Mouse (Mus musculus): ENCODE results near the gene Zdhhc21. TPM values are rescaled to one million over a fixed set of nuclear protein-coding genes. Genes with fewer than 3 reads are reported as not detected.

Zdhhc21 gene
- total RNA-seq, 2 experiments from 2014 or later: 41.8 to 44.7 TPM

- DNase-seq: peak; percentile 18 to 38
These were observed 3.6 kb upstream of the Zdhhc21 start for GRCm38 (mm10) chr4:82863316-82863715.

- no peak for DNase-seq
These were observed 1.7 kb upstream of the Zdhhc21 start for GRCm38 (mm10) chr4:82861451-82861850.

- no peak for DNase-seq
These were observed 808 bp upstream of the Zdhhc21 start for GRCm38 (mm10) chr4:82860566-82860965.

GRCm38 (mm10) chr4:82858431-82859010, 1.2 kb downstream of the Zdhhc21 start:
- no peak for DNase-seq

GRCm38 (mm10) chr4:82856986-82857385, 2.8 kb downstream of the Zdhhc21 start:
- DNase-seq: no peak

- no peak for DNase-seq
These were observed 5.9 kb downstream of the Zdhhc21 start for GRCm38 (mm10) chr4:82853809-82854208.

GRCm38 (mm10) chr4:82848552-82849234, 11.1 kb downstream of the Zdhhc21 start:
- DNase-seq: no peak

GRCm38 (mm10) chr4:82837526-82838240, 22.1 kb downstream of the Zdhhc21 start:
- DNase-seq: no peak

- DNase-seq: no peak
These were observed 28.6 kb downstream of the Zdhhc21 start for GRCm38 (mm10) chr4:82831155-82831554.

GRCm38 (mm10) chr4:82829429-82829828, 30.3 kb downstream of the Zdhhc21 start:
- DNase-seq: no peak

- DNase-seq: no peak
These were observed 32.8 kb downstream of the Zdhhc21 start for GRCm38 (mm10) chr4:82827001-82827400.

GRCm38 (mm10) chr4:82817833-82818232, 41.9 kb downstream of the Zdhhc21 start:
- no peak for DNase-seq

GRCm38 (mm10) chr4:82816351-82816750, 43.4 kb downstream of the Zdhhc21 start:
- no peak for DNase-seq

GRCm38 (mm10) chr4:82815296-82815695, 44.5 kb downstream of the Zdhhc21 start:
- DNase-seq: no peak

GRCm38 (mm10) chr4:82813356-82813755, 46.4 kb downstream of the Zdhhc21 start:
- DNase-seq: no peak

GRCm38 (mm10) chr4:82807811-82808210, 51.9 kb downstream of the Zdhhc21 start:
- DNase-seq: no peak

- DNase-seq: peak; percentile 38 to 46
These were observed 53.5 kb downstream of the Zdhhc21 start for GRCm38 (mm10) chr4:82806176-82806757.

GRCm38 (mm10) chr4:82804019-82804418, 55.7 kb downstream of the Zdhhc21 start:
- no peak for DNase-seq

- no peak for DNase-seq
These were observed 66.2 kb downstream of the Zdhhc21 start for GRCm38 (mm10) chr4:82793608-82794007.

GRCm38 (mm10) chr4:82792906-82793580, 66.7 kb downstream of the Zdhhc21 start:
- DNase-seq: no peak

- no peak for DNase-seq
These were observed 94.1 kb downstream of the Zdhhc21 start for GRCm38 (mm10) chr4:82765513-82766216.

GRCm38 (mm10) chr4:82763586-82763985, 96.2 kb downstream of the Zdhhc21 start:
- DNase-seq: no peak

Measured in layer of hippocampus, postnatal 36 days (tissue).